In genomic region chr14:101537906-101538305, GRCm38 (mm10) we compare ENCODE assay signal across 10 mouse cellular contexts.
DNase-seq lines count a peak whose midpoint lies in the region; ATAC-seq lines count a peak whose summit lies in the region.
"Had no signal": no experiment of that assay in that cellular context is flagged by ENCODE, and none has a peak within 500 bp of the region (broad histone marks: within the 10 kb centered on the region; RNA-seq: fewer than 3 reads in every experiment).

No protein-coding gene starts in this region.

- no peak overlapping the region for H3K4me2 ChIP-seq in kidney, embryonic 16.5 days (replicated peaks; ENCODE audit: low read depth, low read length)

- peak; percentile 82 for ATAC-seq in cerebellum, adult (ENCODE audit: insufficient number of reproducible peaks, low FRiP score, low TSS enrichment)
- ATAC-seq in kidney, embryonic 16.5 days (ENCODE audit: low FRiP score, low TSS enrichment) = peak; percentile 95
- no peak for ATAC-seq in frontal cortex, adult (ENCODE audit: low TSS enrichment)
- ATAC-seq: inflammation-experienced regulatory T-cells, adult 6 months had no signal

- 32% methylated on average over 2 of the region's 2 CpGs for WGBS in kidney, embryonic 16.5 days

- H3K27me3 ChIP-seq in kidney, embryonic 16.5 days (ENCODE audit: insufficient read depth, low read length) = no peaks in the 10 kb centered on the region

- no peak overlapping the region for H3K27ac ChIP-seq in kidney, embryonic 16.5 days (ENCODE audit: low read length)
- H3K27ac ChIP-seq: macrophage had no signal

- H3K9ac ChIP-seq in kidney, embryonic 16.5 days (replicated peaks; ENCODE audit: low read length) = no peak overlapping the region

- no peak overlapping the region for H3K4me3 ChIP-seq in kidney, embryonic 16.5 days (ENCODE audit: low read length)

- no peaks in the 10 kb centered on the region for H3K36me3 ChIP-seq in kidney, embryonic 16.5 days (ENCODE audit: insufficient read depth, low read length)

- intact Hi-C loops in left cerebral cortex, postnatal 4 days (cut with DNase I) = no loop called here

- no peaks in the 10 kb centered on the region for H3K9me3 ChIP-seq in kidney, embryonic 16.5 days (ENCODE audit: low read length)

- H3K4me1 ChIP-seq in kidney, embryonic 16.5 days (ENCODE audit: insufficient read depth, low read length) = peaks cover 24% of the 10 kb centered on the region

- DNase-seq in cerebellum, postnatal 4 days (ENCODE audit: low spot score in 2 of 2) = no peak
- DNase-seq in left cerebral cortex, postnatal 4 days = peak; percentile 34
- no peak for DNase-seq in left cerebral cortex, adult 18-20 months (ENCODE audit: low spot score in 2 of 2)
- DNase-seq in cerebellum, postnatal 36 days = peak; percentile 21 to 29
- no peak for DNase-seq in thymus, postnatal 36 days

Comparison
In these comparisons a context has a peak if more than half of its experiments do, and no peak if none do; other contexts are left out.
1. DNase-seq: peak in left cerebral cortex, postnatal 4 days (single experiment) and cerebellum, postnatal 36 days (2 of 2); none in cerebellum, postnatal 4 days (0 of 2), left cerebral cortex, adult 18-20 months (0 of 2) and thymus, postnatal 36 days (0 of 2).